1 mouse cellular context compared by ENCODE assay signal in genomic region chr5:24453985-24454303, GRCm38 (mm10).
TF ChIP-seq lines count a peak whose summit lies in the region.

No protein-coding gene starts in this region.

TF ChIP-seq in MEL, 35 proteins besides CTCF, POLR2A, EP300 and RAD21 (continued from another document):
- TF ChIP-seq TBP (IDR thresholded peaks at IDR 0.05; ENCODE audit: low read depth, low read length) (no peak), MAZ (IDR thresholded peaks at IDR 0.05; ENCODE audit: low read depth, low read length) (no peak), JUND (IDR thresholded peaks at IDR 0.05; ENCODE audit: low read depth, low read length) (no peak), E2F4 (IDR thresholded peaks at IDR 0.05; ENCODE audit: borderline replicate concordance, low read depth, low read length) (no peak), MYB (IDR thresholded peaks at IDR 0.05; ENCODE audit: low read depth, low read length) (no peak), KAT2A (conservative IDR thresholded peaks at IDR 0.05; ENCODE audit: low read depth, low read length) (no peak), MXI1 (IDR thresholded peaks at IDR 0.05; ENCODE audit: low read depth, low read length) (no peak), ZMIZ1 (IDR thresholded peaks at IDR 0.05; ENCODE audit: low read depth, low read length) (no peak), ELF1 (IDR thresholded peaks at IDR 0.05; ENCODE audit: low read depth, low read length) (no peak), GABPA (IDR thresholded peaks at IDR 0.05; ENCODE audit: low read depth, low read length) (no peak), USF1 (IDR thresholded peaks at IDR 0.05; ENCODE audit: low read depth, low read length) (no peak)
